Mouse (Mus musculus): ENCODE data around the gene Slc38a6.

Gene Slc38a6

DNA sequence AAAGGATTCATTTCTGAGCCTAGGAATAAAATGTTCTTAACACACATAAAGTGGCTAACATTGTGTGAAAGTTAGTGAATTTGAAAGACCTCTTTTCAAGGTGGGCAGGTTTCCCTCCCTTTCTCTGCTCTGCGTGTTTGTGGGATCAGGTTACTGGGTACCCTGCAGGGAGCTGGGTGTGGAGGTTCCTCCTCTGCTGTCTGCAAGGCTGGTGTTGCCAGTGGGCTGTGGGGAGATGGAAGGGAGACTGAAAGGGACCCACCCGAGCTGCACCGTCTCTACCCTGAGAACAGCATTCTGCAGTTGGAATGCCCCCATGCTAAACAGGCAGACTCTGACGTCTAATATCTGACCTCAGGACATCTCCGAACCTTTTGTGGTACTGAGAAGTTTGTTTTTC, 70.7 kb downstream of the Slc38a6 start:
- no peak for DNase-seq (ENCODE audit: low spot score)

GRCm38 (mm10) chr12:73357736-73358135, 71.2 kb downstream of the Slc38a6 start:
- DNase-seq (ENCODE audit: low spot score), result no peak

- DNase-seq (ENCODE audit: low spot score), result no peak
These were observed 72.1 kb downstream of the Slc38a6 start for GRCm38 (mm10) chr12:73358640-73359039.

- no peak for DNase-seq (ENCODE audit: low spot score)
These were observed 72.9 kb downstream of the Slc38a6 start for GRCm38 (mm10) chr12:73359520-73359919.

- DNase-seq (ENCODE audit: low spot score), result no peak
These were observed 74.6 kb downstream of the Slc38a6 start for GRCm38 (mm10) chr12:73361201-73361600.

GRCm38 (mm10) chr12:73363401-73363800, 76.8 kb downstream of the Slc38a6 start:
- no peak for DNase-seq (ENCODE audit: low spot score)

- no peak for DNase-seq (ENCODE audit: low spot score)
These were observed 77.4 kb downstream of the Slc38a6 start for GRCm38 (mm10) chr12:73363956-73364355.

DNA sequence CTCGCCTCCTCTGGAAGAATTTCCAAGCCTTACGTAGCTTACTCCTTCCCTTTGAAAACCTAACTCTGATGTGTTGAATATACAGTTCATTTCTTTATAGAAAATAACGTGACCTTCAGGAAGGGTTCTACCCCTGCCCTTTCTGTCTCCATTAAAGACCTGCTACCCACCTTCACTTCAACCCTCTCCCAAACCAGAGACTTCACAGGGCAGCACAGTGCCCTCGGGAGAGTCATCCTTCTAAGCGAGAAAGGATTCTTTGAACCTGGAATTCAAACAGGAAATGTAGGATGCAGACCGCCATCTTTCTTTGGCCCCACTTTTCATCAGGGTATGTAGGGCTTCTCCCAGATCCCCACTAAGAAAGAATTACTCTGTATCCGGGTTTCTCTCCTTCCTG, 80.0 kb downstream of the Slc38a6 start:
- DNase-seq (ENCODE audit: low spot score), result no peak

- DNase-seq (ENCODE audit: low spot score), result no peak
These were observed 81.0 kb downstream of the Slc38a6 start for GRCm38 (mm10) chr12:73367460-73368079.

GRCm38 (mm10) chr12:73368868-73369608, 82.5 kb downstream of the Slc38a6 start:
- no peak for DNase-seq (ENCODE audit: low spot score)

- DNase-seq (ENCODE audit: low spot score), result no peak
These were observed 83.9 kb downstream of the Slc38a6 start for GRCm38 (mm10) chr12:73370367-73370944.

DNA sequence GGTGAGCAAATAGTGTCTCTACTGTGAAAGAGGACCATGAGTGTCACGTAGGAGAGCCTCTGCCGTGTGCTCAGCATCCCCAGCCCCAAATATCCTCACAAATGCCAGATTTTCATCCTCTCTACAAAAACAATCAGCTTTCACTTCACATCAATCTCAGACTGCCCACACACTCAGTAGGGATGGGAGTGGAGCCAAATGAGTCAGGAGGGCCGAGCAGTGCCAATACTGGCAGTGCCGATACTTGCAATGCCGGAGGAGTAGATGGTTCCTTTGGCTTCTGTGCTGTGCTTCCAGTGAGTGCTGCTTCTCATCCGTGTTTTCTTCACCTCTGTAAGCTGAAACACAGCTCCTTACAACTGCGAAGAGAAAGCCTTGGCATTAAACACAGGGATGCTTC, 84.6 kb downstream of the Slc38a6 start:
- peak; percentile 53 for DNase-seq (ENCODE audit: low spot score)

GRCm38 (mm10) chr12:73378026-73378425, 91.4 kb downstream of the Slc38a6 start:
- DNase-seq (ENCODE audit: low spot score), result no peak

DNA sequence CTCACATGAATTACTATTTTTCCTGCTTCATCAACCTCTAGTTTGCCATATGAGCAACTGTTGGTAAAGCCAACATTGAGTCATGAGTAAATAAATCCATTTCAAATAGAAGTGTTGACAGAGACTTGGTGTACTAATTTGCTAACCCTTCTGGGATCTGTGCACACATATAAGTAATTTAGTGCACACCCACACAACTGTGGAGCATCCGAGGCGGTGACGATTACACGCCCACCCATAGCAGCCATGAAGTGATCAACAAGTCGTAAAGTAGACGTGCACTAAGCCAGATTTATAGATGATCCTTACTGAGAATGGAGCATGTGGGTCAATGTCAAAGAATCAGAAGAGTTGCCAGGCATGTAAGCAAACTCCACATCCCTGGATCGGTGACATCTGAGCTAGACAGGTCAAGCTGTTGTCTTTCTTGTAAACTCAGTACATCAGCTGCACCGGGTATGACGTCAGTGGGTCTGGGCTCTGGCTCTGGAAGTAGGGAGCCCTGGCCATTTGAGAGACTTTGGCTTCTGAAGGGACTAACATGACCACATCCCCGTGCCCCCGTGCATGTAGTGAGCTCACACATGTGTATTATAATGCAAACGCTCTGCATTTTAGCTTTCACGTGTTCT, 92.3 kb downstream of the Slc38a6 start:
- no peak for DNase-seq (ENCODE audit: low spot score)

GRCm38 (mm10) chr12:73380686-73381360, 94.2 kb downstream of the Slc38a6 start:
- DNase-seq (ENCODE audit: low spot score), result no peak

GRCm38 (mm10) chr12:73381452-73381851, 94.9 kb downstream of the Slc38a6 start:
- no peak for DNase-seq (ENCODE audit: low spot score)

DNA sequence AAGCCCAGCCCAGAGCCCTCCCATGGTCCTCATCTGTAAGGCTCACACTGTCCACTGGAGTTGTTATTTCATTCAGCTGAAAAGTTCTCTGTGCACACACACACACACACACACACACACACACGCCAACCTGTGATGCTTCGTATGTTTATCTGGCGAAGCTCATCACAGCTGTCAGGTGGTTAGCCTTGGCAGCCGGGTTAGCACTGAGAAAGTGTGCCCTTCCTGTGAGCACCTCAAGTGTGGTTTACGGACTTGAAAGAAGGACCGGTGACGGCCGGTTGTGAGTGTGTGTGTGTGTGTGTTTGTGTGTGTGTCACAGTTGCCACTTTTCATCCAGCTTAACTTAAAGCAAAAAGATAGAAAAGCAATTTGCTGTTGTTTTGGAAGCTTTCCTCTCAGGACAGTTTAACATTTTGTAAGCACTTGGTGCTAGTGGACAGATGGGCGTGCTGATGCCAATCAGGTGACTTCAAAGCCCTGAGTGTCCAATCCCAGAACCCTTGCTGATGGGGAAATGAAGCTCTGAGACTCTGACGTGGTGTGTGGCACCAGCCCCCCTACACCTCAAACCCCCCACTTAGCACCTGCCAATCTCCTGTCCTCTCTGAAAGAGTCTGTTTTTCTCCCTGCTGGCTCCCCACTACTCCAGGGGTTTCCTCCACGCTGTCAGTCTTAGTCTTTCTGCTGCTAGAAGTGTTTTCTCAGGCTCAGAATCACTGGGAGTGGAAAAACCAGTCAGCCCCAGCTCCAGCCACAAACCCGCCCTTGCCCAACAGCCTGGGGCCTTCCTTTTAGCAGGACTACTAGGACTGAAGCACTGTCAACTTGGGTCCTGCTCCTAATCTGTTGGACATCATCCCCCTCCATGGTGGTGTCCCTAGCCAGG, 96.0 kb downstream of the Slc38a6 start:
- DNase-seq (ENCODE audit: low spot score), result no peak

DNA sequence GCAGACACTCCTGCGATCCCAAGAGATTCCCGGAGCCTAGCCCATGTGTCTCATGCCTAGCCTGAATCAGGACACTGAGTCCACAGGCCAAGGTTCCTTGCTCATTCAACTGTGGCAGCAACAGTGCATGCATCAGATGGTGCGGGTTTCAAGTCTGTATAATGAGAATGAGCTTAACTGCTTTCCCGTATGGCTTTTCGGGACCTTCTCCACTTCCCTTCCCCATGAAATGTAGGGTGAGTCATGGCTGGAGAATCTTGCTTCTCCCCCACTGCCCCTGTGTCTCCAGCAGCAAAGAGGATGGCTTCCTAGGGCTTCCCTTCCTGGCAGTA, 96.6 kb downstream of the Slc38a6 start:
- no peak for DNase-seq (ENCODE audit: low spot score)

GRCm38 (mm10) chr12:73383861-73384260, 97.3 kb downstream of the Slc38a6 start:
- no peak for DNase-seq (ENCODE audit: low spot score)

DNA sequence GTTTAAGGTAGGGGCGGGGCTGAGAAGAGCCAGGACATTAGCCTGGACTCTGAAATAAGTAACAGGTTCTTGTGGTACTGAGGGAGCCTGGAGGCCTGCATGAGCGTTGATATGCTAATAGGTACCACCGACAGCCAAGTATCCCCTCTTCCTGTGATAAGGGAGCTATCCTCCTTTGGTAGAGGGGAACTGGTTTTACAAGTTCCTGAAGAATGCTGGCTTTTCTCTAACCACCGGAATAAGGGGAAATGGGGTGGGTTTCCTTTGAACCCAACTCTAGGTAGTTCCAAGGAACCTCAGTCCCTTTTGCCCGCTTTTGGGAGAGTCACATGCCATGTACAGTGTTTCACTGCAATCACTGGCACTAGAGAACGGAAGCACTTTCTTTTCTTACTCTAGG, 98.2 kb downstream of the Slc38a6 start:
- DNase-seq (ENCODE audit: low spot score), result no peak

DNA sequence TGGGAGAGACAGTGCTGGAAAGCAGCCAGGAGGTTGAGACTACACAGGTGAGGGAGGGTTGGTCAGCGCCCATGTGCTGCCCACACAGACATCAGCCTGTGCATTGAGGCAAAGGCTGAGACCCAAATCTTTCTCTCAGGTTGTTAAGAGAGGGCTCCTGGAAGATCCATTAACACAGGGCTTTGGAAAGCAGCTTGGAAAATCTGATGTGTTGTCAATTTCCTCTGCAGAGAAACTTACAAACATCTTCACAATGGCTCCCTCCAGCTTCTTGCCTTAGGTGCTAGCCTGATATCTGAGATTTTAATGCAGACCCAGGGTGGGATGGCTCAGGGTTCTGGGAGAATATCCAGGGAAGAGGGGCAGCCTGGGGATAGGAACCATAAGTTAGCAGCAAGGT, 105.9 kb downstream of the Slc38a6 start:
- no peak for DNase-seq (ENCODE audit: low spot score)

DNA sequence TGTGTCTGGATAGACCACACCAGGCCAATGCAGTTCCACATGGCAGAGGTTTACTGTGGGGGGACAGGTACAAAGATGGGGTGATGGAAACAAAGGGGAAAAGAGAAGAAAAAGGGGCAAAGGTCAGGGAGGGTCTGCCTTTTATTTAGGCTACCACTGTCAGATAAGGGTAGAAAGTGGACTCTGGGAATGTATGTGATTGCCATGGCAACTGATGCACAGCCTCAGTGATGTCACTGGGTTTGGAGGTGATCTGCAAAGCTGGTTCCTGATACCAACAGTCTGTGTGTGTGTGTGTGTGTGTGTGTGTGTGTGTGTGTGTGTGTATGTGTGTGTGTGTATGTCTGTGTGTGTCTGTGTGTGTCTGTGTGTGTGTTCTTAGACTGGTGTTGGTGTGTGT, 106.4 kb downstream of the Slc38a6 start:
- no peak for DNase-seq (ENCODE audit: low spot score)

All from layer of hippocampus, adult 9-10 months (tissue).